Mouse (Mus musculus) CH12F3 (cell line): Measurements from ENCODE around the gene Galr3.

Source experiments
- in situ Hi-C: fragments of 300-500 bp; cut with MboI; formaldehyde crosslinking; loops from 2 replicates; pipeline ENCODE4 v1.14.3; 2020; ENCODE audit warnings: low sequenced_read_pairs

Gene Galr3

DNA sequence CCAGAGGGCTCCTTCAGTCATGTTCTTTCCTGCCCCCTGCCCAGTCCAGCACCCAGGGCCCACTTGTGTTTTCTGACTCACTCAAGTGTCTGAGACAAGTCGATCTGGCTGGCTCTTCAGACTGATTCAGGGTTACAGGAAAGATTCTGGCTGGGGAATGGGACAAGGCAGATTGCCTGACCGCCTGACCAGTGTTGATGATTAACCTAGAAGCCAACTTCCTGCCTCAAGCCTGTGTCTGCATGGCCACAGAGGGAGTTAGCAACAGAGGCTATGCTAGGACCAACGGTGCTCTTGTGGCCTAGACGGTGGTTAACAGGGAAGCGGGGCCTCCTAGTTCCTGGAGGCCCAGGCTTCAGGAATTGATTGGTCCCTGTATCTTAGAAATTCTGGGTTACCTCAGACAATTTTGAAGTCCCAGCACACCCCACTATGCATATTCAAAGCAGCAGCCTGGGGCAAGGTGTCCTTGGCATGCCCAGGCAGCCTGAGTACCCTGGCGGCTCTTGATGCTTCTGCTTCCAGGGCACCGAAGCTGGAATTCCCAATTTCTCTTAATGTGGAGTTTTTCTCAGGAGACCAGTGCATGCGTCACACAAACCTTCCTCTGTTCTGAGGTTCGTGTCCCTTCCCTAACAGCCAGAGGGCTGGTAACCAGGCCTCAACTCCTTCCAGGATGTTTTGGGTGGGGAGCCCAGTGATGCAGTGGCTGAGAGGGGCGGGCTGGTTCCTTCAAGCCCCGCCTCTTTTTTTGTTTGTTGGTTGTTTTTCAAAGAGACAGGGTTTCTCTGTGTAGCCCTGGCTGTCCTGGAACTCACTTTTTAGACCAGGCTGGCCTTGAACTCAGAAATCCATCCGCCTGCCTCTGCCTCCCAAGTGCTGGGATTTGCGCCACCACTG lies 10.0 kb downstream of the Galr3 start:
- in situ Hi-C loops: no loop called here

DNA sequence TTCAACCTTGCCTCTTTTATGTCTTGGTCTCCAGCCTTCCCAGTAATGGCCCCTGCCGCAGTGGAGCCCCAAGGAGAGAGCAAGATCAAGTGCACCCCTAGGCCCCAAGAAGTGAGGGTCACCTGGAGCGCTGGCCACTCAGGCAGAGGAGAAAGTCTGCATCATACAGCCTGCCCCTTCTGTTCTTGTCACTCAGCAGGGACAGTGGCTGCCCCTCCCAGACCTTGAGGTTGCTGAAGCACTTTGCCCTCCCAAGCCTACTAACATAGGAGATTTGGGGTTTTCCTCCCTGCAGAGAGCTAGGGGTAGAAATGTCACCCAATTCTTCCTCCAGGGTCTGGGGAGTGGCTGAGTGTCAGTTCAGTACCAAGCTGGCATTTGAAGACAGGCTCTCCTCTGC lies 10.7 kb downstream of the Galr3 start:
- in situ Hi-C loops: no loop called here

DNA sequence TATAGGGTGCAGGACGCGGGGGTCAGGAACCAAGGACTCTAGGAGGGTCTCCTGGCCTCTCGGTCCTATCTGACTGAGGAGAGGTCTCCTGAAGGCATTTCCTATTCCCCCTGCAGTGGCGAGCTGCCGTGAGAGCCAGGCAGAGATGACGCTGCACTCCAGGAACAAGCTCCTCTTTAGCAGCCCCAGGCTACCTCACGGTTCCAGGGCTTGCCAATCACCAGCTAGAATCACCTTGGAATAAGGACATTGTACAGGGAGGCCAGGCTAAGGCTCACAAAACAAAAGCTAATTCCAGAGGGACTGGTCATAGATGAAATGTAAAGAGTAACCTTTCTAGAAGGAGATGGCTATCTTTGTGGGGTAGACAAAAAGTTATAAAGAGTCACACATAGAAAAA lies 14.9 kb downstream of the Galr3 start:
- in situ Hi-C loops: no loop called here

- in situ Hi-C loops: no loop called here
These were observed 16.2 kb downstream of the Galr3 start for GRCm38 (mm10) chr15:79057850-79058249.

GRCm38 (mm10) chr15:79060887-79061565 lies 19.3 kb downstream of the Galr3 start:
- in situ Hi-C loops: no loop called here

- in situ Hi-C loops: no loop called here
These were observed 20.9 kb downstream of the Galr3 start, which contains the start of gene Ankrd54 for GRCm38 (mm10) chr15:79062376-79063159. Gene Ankrd54 (minus strand): TSS chr15:79062893.

GRCm38 (mm10) chr15:79063160-79063740 lies 21.6 kb downstream of the Galr3 start:
- in situ Hi-C loops: no loop called here

- in situ Hi-C loops: no loop called here
These were observed 23.5 kb downstream of the Galr3 start for GRCm38 (mm10) chr15:79065086-79065770.

GRCm38 (mm10) chr15:79066276-79066675 lies 24.6 kb downstream of the Galr3 start:
- in situ Hi-C loops: no loop called here

- in situ Hi-C loops: no loop called here
These were observed 25.9 kb downstream of the Galr3 start for GRCm38 (mm10) chr15:79067631-79068030.

- in situ Hi-C loops: no loop called here
These were observed 26.7 kb downstream of the Galr3 start for GRCm38 (mm10) chr15:79068416-79068815.

- in situ Hi-C loops: no loop called here
These were observed 29.7 kb downstream of the Galr3 start for GRCm38 (mm10) chr15:79071117-79072039.

GRCm38 (mm10) chr15:79073752-79074151 lies 32.1 kb downstream of the Galr3 start:
- in situ Hi-C loops: no loop called here

DNA sequence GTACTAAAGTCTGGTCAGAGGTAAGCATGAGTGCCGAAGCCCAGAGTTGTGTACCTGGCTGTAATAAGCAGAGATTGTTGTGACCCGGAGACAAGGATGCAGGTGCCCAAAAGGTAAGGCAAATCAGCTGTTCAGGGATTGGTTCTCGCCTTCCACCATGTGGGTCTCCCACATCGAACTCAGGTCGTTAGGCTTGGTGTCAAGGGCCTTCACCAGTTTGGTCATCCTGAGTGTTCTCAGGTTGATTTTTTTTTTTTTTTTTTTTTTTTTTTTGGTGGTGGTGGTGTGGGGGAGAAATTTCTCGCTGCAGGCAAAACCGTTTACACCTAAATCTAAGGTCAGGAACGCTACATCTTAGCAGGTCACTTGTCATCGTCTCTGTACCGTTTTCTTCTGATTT lies 32.8 kb downstream of the Galr3 start:
- in situ Hi-C loops: no loop called here

DNA sequence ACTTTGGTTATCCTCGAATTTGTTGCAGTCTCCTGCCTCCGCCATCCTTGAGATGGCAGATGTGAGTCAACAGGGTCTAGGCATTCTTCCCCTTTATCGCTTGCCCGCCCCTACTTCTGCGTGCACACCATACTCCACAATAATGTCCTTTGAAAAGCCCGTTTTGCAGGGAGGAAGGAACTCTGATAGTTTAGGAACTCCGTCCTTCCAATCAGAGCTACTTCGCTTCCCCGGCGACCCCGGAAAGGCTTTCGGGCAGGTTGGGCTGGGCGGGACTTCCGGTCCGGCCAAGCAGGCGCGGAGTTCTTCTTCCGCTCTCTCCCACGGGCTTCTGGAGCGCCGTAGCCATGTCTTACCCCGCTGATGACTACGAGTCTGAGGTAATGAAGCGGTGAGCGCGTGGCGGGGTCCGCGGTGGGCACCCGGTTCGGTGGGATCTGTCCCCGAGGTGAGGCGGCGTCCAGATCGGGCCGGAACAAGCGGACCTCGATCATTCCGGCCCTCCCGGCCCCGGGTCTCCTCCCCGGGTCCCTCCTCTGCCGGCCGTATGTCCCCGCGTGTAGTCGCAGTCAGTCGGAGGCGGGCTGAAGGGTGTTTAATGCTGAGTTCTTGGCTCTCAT lies 33.3 kb downstream of the Galr3 start, which contains the start of gene Eif3l:
Gene Eif3l, plus strand, starts transcription at position 267 of the 620 bp plus-strand sequence.
- in situ Hi-C loops: no loop called here

GRCm38 (mm10) chr15:79075658-79076365 lies 34.1 kb downstream of the Galr3 start:
- in situ Hi-C loops: no loop called here

DNA sequence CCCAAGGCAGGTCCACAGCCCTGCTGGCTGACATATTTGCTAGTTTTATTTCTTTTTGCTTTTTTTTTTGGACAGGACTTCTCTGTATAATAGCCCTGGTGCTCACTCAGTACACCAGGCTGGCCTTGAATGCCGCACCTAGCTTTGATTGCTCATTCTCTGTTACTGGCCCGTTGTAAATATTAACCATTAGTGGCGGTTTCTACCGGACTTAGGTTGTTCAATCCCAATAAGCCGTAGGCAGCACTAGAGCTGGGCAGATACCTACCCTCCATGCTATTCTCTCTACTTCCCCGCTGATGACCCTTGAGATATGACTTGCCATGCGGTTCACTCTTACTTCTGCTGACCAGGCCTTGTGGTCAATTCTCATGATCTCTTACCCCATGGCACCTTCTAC lies 37.9 kb downstream of the Galr3 start:
- in situ Hi-C loops: no loop called here

DNA sequence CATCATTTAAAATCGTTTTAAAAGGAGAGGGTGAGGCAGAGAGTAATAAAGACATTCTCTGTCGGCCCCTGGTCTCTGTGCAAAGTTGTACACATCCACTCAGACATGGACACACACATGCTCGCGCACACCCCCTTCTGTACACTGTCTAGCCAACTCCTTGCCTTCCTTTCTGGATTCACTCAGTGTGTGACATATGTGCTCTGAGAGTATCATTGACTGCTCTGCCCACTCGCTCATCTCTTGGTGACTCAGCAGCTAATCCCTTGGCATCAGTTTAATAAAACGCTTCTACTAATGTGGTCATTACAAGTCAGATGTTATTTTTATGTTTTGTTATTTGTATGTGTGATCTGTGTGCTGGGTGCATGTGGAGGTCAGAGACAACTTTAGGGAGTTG lies 50.6 kb downstream of the Galr3 start:
- in situ Hi-C loops: no loop called here
